Mouse (Mus musculus) cortical plate, adult 2 months (tissue): ENCODE measurements around the gene Tex22.

ENCODE experiments used
- CTCF ChIP-seq: fragments of 200-500 bp; IDR thresholded peaks from 2 replicates; pipeline ENCODE4 v1.5.1; 2011; ENCODE audit warnings: mild to moderate bottlenecking, control low read depth, low read length; ENCODE audit not compliant: insufficient read depth; ENCODE audit errors: extremely low read depth
- POLR2A ChIP-seq: fragments of 200-500 bp; IDR thresholded peaks from 2 replicates; pipeline ENCODE4 v1.6.1; 2011; ENCODE audit warnings: mild to moderate bottlenecking, low read length, control low read depth; ENCODE audit not compliant: insufficient read depth; ENCODE audit errors: extremely low read depth

DNA sequence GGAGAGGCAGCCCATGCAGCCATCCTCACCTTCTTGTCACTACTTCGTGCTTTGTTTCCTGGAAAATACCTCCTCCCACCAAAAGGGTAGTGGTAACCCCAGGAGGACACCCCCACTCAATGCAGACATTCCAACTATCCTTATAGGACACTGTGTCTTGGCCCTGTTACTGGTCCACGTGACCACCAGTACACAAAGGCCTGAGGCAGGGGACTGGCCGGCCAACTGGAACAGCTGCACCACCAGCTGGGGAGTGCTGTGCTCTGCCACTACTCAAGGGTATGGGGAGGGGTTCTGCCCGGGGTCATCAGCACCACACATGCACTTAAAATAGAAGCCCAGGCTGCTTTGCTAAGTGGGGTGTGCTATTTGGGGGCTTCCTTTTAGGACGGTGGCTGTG is 46.2 kb upstream of the Tex22 start:
- TF ChIP-seq CTCF = no peak
- no peak for TF ChIP-seq POLR2A
